Mouse (Mus musculus): ENCODE data around the gene Rassf8. TPM values are rescaled to one million over a fixed set of nuclear protein-coding genes. Genes with fewer than 3 reads are reported as not detected.

Rassf8 gene
- total RNA-seq, 2 experiments from 2014 or later = 18.7 to 19.7 TPM

DNA sequence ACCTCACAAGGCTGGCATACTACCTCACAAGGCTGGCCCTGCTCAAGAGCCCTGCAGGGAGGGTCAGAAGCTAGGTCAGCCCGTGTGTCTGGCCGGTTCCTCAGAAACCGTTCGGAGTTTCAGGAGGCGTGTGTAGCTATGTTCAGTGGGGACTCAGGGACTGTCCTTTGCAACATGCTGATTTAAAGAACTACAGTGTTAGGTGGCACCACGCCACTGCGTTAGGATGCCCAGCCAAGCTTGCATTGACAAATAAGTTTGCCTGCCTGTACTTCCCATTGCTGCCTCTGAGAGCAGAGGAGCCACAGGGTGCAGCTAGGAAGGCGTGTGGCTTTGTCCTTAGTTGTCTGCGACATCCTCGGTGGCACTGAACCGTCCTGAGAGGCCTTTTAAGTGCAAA, 23.3 kb downstream of the Rassf8 start:
- DNase-seq (ENCODE audit: low spot score in 2 of 2) = no peak
- intact Hi-C loops (cut with DNase I) = no loop called here

DNA sequence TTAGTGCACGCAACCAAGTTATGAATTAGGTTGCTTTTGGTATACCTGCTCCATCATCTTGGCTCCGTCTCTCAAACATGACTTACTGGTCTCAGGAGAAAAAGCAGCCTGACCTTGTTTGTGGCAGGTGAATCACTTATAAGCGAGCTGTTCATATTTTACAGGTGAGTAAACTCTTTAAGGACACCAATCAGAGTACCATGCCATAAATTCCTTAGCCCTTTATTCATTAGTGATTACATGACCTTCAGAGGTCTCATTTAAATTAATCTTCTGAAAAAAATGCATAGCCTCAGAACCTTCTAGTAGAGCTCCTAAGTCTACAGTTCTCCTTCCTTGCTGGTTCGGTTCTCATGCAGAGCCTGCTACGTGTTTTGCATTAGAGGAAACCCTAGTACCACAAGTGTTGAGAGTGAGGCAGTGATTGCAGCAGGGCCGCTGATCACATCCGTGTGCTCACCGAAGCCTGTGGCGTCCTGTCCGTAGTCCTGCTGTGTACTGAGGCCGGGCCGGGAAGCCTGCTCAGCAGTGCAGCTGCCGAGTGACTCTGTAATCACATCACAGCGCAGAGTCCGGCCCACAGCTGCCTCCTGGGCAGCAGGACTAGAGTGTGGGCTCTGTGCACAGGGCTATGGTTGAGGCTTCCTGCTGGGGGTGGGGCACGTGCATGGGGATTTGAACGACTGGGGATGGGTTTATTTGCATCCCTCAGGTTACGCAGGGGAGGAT, 23.9 kb downstream of the Rassf8 start:
- intact Hi-C loops (cut with DNase I) = no loop called here
- no peak for DNase-seq (ENCODE audit: low spot score in 2 of 2)

DNA sequence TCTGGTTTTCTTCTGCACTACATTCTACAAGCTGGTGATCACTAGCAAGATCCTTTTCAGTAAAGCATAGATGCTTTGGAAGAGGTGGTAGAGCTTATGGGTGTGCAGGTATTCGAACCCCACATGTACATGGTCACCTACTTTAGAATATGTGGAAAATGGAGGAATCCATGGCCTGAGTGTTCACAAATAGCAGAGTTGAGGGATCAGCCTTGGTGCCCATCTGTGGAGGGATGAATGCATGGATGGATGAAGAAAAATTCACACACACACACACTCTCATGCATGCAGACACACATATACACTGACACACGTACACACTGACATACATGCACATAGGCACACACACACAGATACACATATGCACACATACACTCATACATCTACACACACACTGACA, 27.9 kb downstream of the Rassf8 start:
- intact Hi-C loops (cut with DNase I) = no loop called here

GRCm38 (mm10) chr6:145776241-145776640, 29.7 kb downstream of the Rassf8 start:
- no peak for DNase-seq (ENCODE audit: low spot score in 2 of 2)
- intact Hi-C loops (cut with DNase I) = no loop called here

More for the DNA sequence above, 27.9 kb downstream of the Rassf8 start:
- no peak for DNase-seq (ENCODE audit: low spot score in 2 of 2)

- intact Hi-C loops (cut with DNase I) = no loop called here
- no peak for DNase-seq (ENCODE audit: low spot score in 2 of 2)
These were observed 32.8 kb downstream of the Rassf8 start for GRCm38 (mm10) chr6:145779383-145779782.

- DNase-seq (ENCODE audit: low spot score in 2 of 2) = no peak
- intact Hi-C loops (cut with DNase I) = no loop called here
These were observed 33.7 kb downstream of the Rassf8 start for GRCm38 (mm10) chr6:145780180-145780802.

- intact Hi-C loops (cut with DNase I) = no loop called here
- no peak for DNase-seq (ENCODE audit: low spot score in 2 of 2)
These were observed 34.7 kb downstream of the Rassf8 start for GRCm38 (mm10) chr6:145781256-145781655.

DNA sequence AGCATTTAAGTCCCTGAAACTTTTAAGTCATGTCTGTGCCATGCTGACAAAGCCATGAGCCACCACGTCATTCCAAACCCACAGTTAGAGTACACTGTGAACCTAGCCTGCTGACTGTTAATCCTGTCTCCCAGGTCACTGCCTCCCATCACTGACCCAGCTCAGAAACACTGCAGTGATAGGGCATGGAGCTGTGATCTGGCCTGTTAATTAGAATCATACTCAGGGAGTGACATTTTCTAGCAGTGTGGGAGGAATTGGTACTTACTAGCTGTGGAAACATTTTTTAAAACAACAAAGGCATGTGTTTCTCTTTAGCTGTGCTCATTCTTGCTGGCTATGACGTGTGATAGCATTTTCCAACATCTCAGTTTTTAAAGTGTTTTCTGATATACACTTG, 35.4 kb downstream of the Rassf8 start:
- intact Hi-C loops (cut with DNase I) = no loop called here
- no peak for DNase-seq (ENCODE audit: low spot score in 2 of 2)

GRCm38 (mm10) chr6:145787311-145787710, 40.8 kb downstream of the Rassf8 start:
- DNase-seq (ENCODE audit: low spot score in 2 of 2) = no peak
- intact Hi-C loops (cut with DNase I) = no loop called here

GRCm38 (mm10) chr6:145789738-145790137, 43.2 kb downstream of the Rassf8 start:
- intact Hi-C loops (cut with DNase I) = loop anchor here (5.0 kb wide), 1 partner anchor 347 kb away; no protein-coding TSS in a partner anchor
- no peak for DNase-seq (ENCODE audit: low spot score in 2 of 2)

GRCm38 (mm10) chr6:145792373-145792772, 45.8 kb downstream of the Rassf8 start:
- intact Hi-C loops (cut with DNase I) = loop anchor here (2.0 to 5.0 kb wide), 3 partner anchors 46 to 432 kb away; partner anchors contain the start of gene Rassf8
- no peak for DNase-seq (ENCODE audit: low spot score in 2 of 2)

DNA sequence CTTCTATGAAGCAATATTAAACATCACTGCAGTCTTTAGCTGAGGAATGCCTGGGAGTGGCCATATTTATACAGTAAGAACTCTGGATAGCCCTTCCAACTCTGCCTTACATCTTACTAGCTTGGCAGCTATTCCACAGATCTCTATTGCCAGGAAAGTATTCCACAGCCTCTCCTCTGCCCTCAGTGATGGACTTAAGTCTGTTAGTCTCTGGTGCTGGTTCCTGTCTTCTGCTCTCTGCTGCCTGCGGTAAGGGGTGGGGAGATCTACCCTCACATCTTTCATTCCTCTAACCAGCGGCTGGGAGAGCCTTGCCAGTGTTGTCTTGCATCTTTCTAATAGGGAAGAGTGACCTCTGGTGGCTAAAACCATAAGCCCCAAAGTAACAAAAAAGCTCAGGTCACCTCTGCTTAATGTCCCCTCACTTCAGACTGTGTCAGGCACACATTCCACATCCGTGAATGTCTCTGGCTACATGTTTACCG, 46.6 kb downstream of the Rassf8 start:
- DNase-seq (ENCODE audit: low spot score in 2 of 2) = peak; percentile 50 to 72
- intact Hi-C loops (cut with DNase I) = loop anchor here (2.0 to 5.0 kb wide), 3 partner anchors 46 to 432 kb away; partner anchors contain the start of gene Rassf8

DNA sequence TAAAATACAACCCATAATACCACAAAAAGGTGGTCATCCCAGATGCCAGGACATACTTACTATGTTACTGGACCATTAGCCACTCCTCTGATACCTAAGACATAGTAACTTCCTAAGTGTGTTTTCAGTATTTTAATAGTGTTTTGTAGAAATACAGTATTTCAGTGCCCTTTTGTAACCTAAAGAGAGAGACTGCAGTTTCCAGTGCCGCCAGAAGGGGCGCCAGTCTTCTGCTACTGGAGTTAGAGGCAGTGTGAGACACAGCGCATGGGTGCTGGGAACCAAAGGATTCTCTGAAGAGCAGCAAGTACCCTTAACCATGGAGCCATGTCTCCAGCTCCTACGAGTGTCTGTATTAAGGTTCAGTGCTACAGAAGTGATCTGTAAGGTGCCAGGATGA, 48.1 kb downstream of the Rassf8 start:
- DNase-seq (ENCODE audit: low spot score in 2 of 2) = no peak
- intact Hi-C loops (cut with DNase I) = loop anchor here (5.0 kb wide), 1 partner anchor 352 kb away; no protein-coding TSS in a partner anchor

DNA sequence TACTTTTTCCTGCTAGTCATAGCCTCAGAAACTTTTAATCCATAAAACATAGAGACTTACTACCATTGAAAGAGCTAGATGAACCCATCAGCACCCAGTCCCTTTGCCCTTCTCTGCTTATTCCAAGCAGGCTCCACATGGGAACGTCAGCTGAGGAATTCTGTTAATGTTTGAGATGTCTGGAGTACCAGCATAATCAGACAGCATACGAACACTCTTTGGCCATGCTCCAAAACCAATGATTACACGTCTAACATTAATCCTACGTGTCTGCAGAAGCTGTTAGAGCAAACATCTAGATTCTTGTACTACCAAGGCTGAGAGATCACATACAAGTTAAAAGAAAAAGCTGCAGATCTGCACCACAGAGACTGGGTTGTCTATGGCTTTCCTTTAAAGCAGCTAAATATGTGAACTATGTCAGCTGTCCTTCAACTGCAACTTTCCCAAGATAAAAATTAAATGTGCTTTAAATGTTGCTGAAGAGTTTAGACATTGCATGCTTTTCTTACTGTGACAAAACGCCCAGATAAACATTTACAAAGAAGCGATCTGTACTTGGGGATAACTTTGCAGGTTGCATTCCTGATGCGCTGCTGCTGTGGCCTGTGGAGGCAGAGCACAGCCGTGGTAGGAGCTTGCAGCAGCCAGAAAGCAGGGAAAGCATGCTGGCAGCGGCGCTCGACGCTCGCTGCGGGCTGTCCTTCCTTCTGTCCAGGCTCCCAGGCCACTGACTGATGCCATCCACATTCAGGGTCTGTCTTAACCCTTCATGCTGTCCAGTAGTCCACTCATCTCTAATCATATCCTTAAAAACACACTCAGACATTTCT, 49.9 kb downstream of the Rassf8 start:
- intact Hi-C loops (cut with DNase I) = no loop called here

GRCm38 (mm10) chr6:145797692-145798091, 51.1 kb downstream of the Rassf8 start:
- intact Hi-C loops (cut with DNase I) = no loop called here
- no peak for DNase-seq (ENCODE audit: low spot score in 2 of 2)

More for the DNA sequence above, 49.9 kb downstream of the Rassf8 start:
- DNase-seq (ENCODE audit: low spot score in 2 of 2) = no peak

DNA sequence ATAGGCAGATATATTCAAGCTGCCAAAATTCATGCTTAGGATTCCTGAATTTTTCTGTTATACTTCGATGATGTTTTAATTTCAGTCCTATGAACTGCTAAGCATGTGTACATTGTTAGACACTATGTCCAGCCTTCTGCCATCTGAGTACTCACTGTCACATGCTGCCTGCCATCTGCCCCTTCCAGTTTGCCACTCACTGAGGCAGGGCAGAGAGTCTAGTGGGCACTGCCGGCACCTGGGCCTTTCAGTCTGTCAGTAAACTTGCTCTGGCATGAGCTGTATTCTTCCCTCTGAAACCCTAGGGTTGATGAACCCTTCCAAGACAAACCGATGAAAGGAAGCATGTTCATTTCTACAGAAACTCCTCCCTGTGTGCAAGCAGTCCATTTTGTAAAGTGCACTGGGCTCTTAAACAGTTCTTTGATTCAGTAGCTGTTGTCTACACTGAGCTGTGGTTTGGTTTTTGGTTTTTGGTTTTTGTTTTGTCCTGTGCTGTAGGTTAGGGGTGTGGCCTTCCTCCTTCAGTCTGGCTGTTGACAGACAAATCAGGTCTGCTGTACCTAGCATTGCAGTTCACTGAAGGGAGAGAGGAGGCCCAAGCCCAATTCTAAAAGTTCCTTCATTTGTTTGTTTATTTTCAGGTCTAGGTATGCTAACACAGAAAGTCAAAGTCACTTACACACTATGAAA, 55.4 kb downstream of the Rassf8 start:
- no peak for DNase-seq (ENCODE audit: low spot score in 2 of 2)
- intact Hi-C loops (cut with DNase I) = no loop called here

GRCm38 (mm10) chr6:145802881-145803280, 56.3 kb downstream of the Rassf8 start:
- DNase-seq (ENCODE audit: low spot score in 2 of 2) = no peak
- intact Hi-C loops (cut with DNase I) = no loop called here

GRCm38 (mm10) chr6:145804276-145804675, 57.7 kb downstream of the Rassf8 start:
- intact Hi-C loops (cut with DNase I) = no loop called here
- DNase-seq (ENCODE audit: low spot score in 2 of 2) = no peak

GRCm38 (mm10) chr6:145806784-145807183, 60.2 kb downstream of the Rassf8 start:
- DNase-seq (ENCODE audit: low spot score in 2 of 2) = no peak
- intact Hi-C loops (cut with DNase I) = no loop called here

All from left cerebral cortex, postnatal 25 days (tissue).